Mouse (Mus musculus) liver, embryonic 14.5 days (tissue): ENCODE measurements around the gene Vcam1.

Experiments
- CTCF ChIP-seq: IDR thresholded peaks from 2 replicates; pipeline ENCODE4 v1.5.1; 2016; ENCODE audit warnings: antibody characterized with exemption, low read depth, control low read depth
- EP300 ChIP-seq: IDR thresholded peaks from 2 replicates; pipeline ENCODE4 v1.6.1; 2016; ENCODE audit warnings: antibody characterized with exemption, low read depth

- TF ChIP-seq CTCF (no peak), EP300 (no peak)
Measured at GRCm38 (mm10) chr3:116168056-116168455, 38.6 kb upstream of the Vcam1 start.
